Mouse (Mus musculus) midbrain, embryonic 14.5 days (tissue): ENCODE data around the gene Hoxd12. TPM values are rescaled to one million over a fixed set of nuclear protein-coding genes. Genes with fewer than 3 reads are reported as not detected.

ENCODE experiments used
- ATAC-seq: fragments of 200-750 bp; cut with Nextera tagmentation; 2 replicates; pipeline ENCODE4 v1.8.0; 2017; ENCODE audit warnings: moderate number of reproducible peaks, moderate library complexity; ENCODE audit not compliant: low FRiP score, low TSS enrichment
- DNase-seq: peaks from one replicate; pipeline ENCODE4 v3.0.0-alpha.2; 2015
- H3K27ac ChIP-seq: fragments of 300-500 bp; sonication (generic); replicated peaks from 2 replicates; pipeline ENCODE4 v1.5.1; 2014; ENCODE audit warnings: mild to moderate bottlenecking, low read depth, low read length, moderate library complexity
- H3K27me3 ChIP-seq: fragments of 300-500 bp; sonication (generic); 2 replicates; pipeline ENCODE4 v1.6.1; 2014; ENCODE audit warnings: low read length, control low read depth, mixed read lengths; ENCODE audit not compliant: control insufficient read depth, insufficient read depth
- H3K36me3 ChIP-seq: fragments of 300-500 bp; sonication (generic); 2 replicates; pipeline ENCODE4 v1.6.1; 2014; ENCODE audit warnings: low read length, control low read depth; ENCODE audit not compliant: control insufficient read depth, insufficient read depth
- H3K4me1 ChIP-seq: fragments of 300-500 bp; sonication (generic); 2 replicates; pipeline ENCODE4 v1.6.1; 2014; ENCODE audit warnings: mild to moderate bottlenecking, antibody characterized with exemption, low read length, control low read depth; ENCODE audit not compliant: control insufficient read depth, insufficient read depth
- H3K4me2 ChIP-seq: fragments of 300-500 bp; sonication (generic); 2 replicates; pipeline ENCODE4 v1.6.1; 2014; ENCODE audit warnings: mild to moderate bottlenecking, low read length, moderate library complexity
- H3K4me3 ChIP-seq: fragments of 300-500 bp; sonication (generic); replicated peaks from 2 replicates; pipeline ENCODE4 v1.5.1; 2014; ENCODE audit warnings: low read depth, low read length
- H3K9ac ChIP-seq: fragments of 300-500 bp; sonication (generic); replicated peaks from 2 replicates; pipeline ENCODE4 v1.6.1; 2014; ENCODE audit warnings: mild to moderate bottlenecking, low read length, moderate library complexity
- H3K9me3 ChIP-seq: fragments of 300-500 bp; sonication (generic); 2 replicates; pipeline ENCODE4 v1.6.1; 2016; ENCODE audit warnings: low read length, control low read depth, mixed read lengths; ENCODE audit not compliant: control insufficient read depth
- WGBS: fragments of 180-500 bp; shearing (Covaris S2); extraction: QIAGEN DNeasy Blood & Tissue Kit; methylation state at CpG from one replicate; pipeline ENCODE4 v1.1.7; 2014; 5-methylcytosine and 5-hydroxymethylcytosine counted together
- polyA plus RNA-seq: library from polyadenylated mRNA; unstranded; fragments of >200 nt; fragmentation: Nextera tagmentation; extraction: Ambion mirVana; gene quantifications from 2 replicates; pipeline ENCODE4 v1.2.1, GENCODE M21; 2014

The Hoxd12 gene
- polyA plus RNA-seq, 1 experiment from 2014 or later = not detected

GRCm38 (mm10) chr2:74702820-74703219 is 28.0 kb downstream of the Hoxd12 start:
- Histone ChIP-seq H3K4me3 (no peak overlapping the region), H3K27me3 (peaks cover 95% of the 10 kb centered on the region), H3K27ac (no peak overlapping the region), H3K9ac (no peak overlapping the region), H3K4me1 (no peaks in the 10 kb centered on the region), H3K9me3 (no peaks in the 10 kb centered on the region), H3K4me2 (no peak overlapping the region), H3K36me3 (no peaks in the 10 kb centered on the region)
- DNase-seq (no peak), ATAC-seq (no peak)
- WGBS = 10% methylated on average over 6 of the region's 6 CpGs

GRCm38 (mm10) chr2:74703317-74703716 is 28.5 kb downstream of the Hoxd12 start:
- H3K27ac ChIP-seq = no peak overlapping the region
- no peak overlapping the region for H3K9ac ChIP-seq
- no peaks in the 10 kb centered on the region for H3K9me3 ChIP-seq
- DNase-seq (no peak), ATAC-seq (no peak)
- H3K4me3 ChIP-seq = no peak overlapping the region
- no peak overlapping the region for H3K4me2 ChIP-seq
- 3% methylated on average over 10 of the region's 10 CpGs for WGBS
- no peaks in the 10 kb centered on the region for H3K36me3 ChIP-seq
- H3K4me1 ChIP-seq = no peaks in the 10 kb centered on the region
- peaks cover 95% of the 10 kb centered on the region for H3K27me3 ChIP-seq

- no peaks in the 10 kb centered on the region for H3K36me3 ChIP-seq
- ATAC-seq (no peak), DNase-seq (no peak)
- H3K27ac ChIP-seq = no peak overlapping the region
- no peaks in the 10 kb centered on the region for H3K4me1 ChIP-seq
- no peaks in the 10 kb centered on the region for H3K9me3 ChIP-seq
- no peak overlapping the region for H3K4me3 ChIP-seq
- 1% methylated on average over 26 of the region's 26 CpGs for WGBS
- H3K9ac ChIP-seq = no peak overlapping the region
- H3K27me3 ChIP-seq = peaks cover 95% of the 10 kb centered on the region
- no peak overlapping the region for H3K4me2 ChIP-seq
Observed at GRCm38 (mm10) chr2:74703720-74704392, 29.0 kb downstream of the Hoxd12 start.

- no peak within 1 kb of the TSS for H3K9ac ChIP-seq
Observed at GRCm38 (mm10) chr2:74704393-74704998, 29.7 kb downstream of the Hoxd12 start, which contains the start of gene Hoxd8. Hoxd8 (plus strand) TSS chr2:74704615.

GRCm38 (mm10) chr2:74704999-74705466 is 30.2 kb downstream of the Hoxd12 start:
- ATAC-seq (no peak), DNase-seq (no peak)
- Histone ChIP-seq H3K9ac (no peak overlapping the region), H3K36me3 (no peaks in the 10 kb centered on the region), H3K4me2 (peak overlapping the region; percentile 51), H3K4me1 (no peaks in the 10 kb centered on the region), H3K27me3 (peaks cover 94% of the 10 kb centered on the region), H3K9me3 (no peaks in the 10 kb centered on the region), H3K27ac (no peak overlapping the region), H3K4me3 (peak overlapping the region; percentile 24)
- WGBS = under 1% methylated on average over 62 of the region's 66 CpGs

More at GRCm38 (mm10) chr2:74704393-74704998, 29.7 kb downstream of the Hoxd12 start, which contains the start of gene Hoxd8:
- Histone ChIP-seq H3K4me2 (peak within 1 kb of the TSS; percentile 51), H3K9me3 (no peaks in the 10 kb centered on the region), H3K27ac (no peak within 1 kb of the TSS), H3K4me3 (peak within 1 kb of the TSS; percentile 24), H3K36me3 (no peaks in the 10 kb centered on the region), H3K27me3 (peaks cover 95% of the 10 kb centered on the region), H3K4me1 (no peaks in the 10 kb centered on the region)
- under 1% methylated on average over 48 of the region's 52 CpGs for WGBS
- no peak for DNase-seq
- no peak for ATAC-seq

- no peak overlapping the region for H3K9ac ChIP-seq
- DNase-seq (no peak), ATAC-seq (no peak)
- no peaks in the 10 kb centered on the region for H3K9me3 ChIP-seq
- peak overlapping the region; percentile 51 for H3K4me2 ChIP-seq
- no peaks in the 10 kb centered on the region for H3K36me3 ChIP-seq
- peaks cover 94% of the 10 kb centered on the region for H3K27me3 ChIP-seq
- no peak overlapping the region for H3K27ac ChIP-seq
- no peaks in the 10 kb centered on the region for H3K4me1 ChIP-seq
- WGBS = under 1% methylated on average over 69 of the region's 85 CpGs
- peak overlapping the region; percentile 24 for H3K4me3 ChIP-seq
Observed at GRCm38 (mm10) chr2:74705467-74706089, 30.8 kb downstream of the Hoxd12 start.

GRCm38 (mm10) chr2:74706393-74706960 is 31.7 kb downstream of the Hoxd12 start:
- no peak overlapping the region for H3K4me2 ChIP-seq
- no peak for DNase-seq
- no peaks in the 10 kb centered on the region for H3K36me3 ChIP-seq
- H3K9me3 ChIP-seq = no peaks in the 10 kb centered on the region
- WGBS = 2% methylated on average over 13 of the region's 13 CpGs
- no peak overlapping the region for H3K27ac ChIP-seq
- peaks cover 94% of the 10 kb centered on the region for H3K27me3 ChIP-seq
- no peak overlapping the region for H3K4me3 ChIP-seq
- no peak for ATAC-seq
- no peaks in the 10 kb centered on the region for H3K4me1 ChIP-seq
- no peak overlapping the region for H3K9ac ChIP-seq

GRCm38 (mm10) chr2:74707599-74707998 is 32.8 kb downstream of the Hoxd12 start:
- H3K4me3 ChIP-seq = no peak overlapping the region
- ATAC-seq (no peak), DNase-seq (no peak)
- 7% methylated on average over 7 of the region's 7 CpGs for WGBS
- 0 out of 2 replicates have a peak, but pooled peaks cover 4% of the 10 kb centered on the region for H3K4me1 ChIP-seq
- no peak overlapping the region for H3K4me2 ChIP-seq
- H3K27me3 ChIP-seq = peaks cover 96% of the 10 kb centered on the region
- no peak overlapping the region for H3K27ac ChIP-seq
- H3K9me3 ChIP-seq = no peaks in the 10 kb centered on the region
- no peak overlapping the region for H3K9ac ChIP-seq
- no peaks in the 10 kb centered on the region for H3K36me3 ChIP-seq
